Mouse (Mus musculus): ENCODE data around the gene Cdh4.

DNA sequence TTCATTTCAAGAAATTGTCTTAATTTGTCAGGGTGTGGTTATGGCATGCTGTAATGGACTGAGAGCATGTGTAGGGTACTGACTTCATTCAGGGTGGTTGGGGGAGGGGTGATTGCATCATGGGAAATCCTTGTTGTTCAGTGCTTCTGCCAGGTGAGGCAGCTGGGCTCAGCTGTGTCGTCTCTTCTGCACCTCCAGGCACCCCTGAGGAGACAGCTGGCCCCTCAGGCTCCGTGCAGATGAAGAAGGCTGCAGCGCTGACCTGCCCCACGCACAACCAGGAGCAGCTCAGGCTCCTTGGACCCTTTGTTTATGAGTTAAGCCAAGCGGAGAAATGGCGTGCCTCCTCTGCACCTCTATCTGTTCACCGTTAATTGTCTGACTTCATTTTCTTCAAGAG is 77.7 kb downstream of the Cdh4 start:
- TF ChIP-seq EP300 (IDR thresholded peaks at IDR 0.05; ENCODE audit: low read depth) (no peak), CTCF (IDR thresholded peaks at IDR 0.05; ENCODE audit: low read depth) (no peak)
